Mouse (Mus musculus) hindlimb bud, embryonic 11.5 days (tissue): ENCODE measurements around the gene Map4k3.
A peak's percentile ranks its signal among the peaks of the same experiment; 100 is the strongest.

Source experiments
- DNase-seq: peaks from one replicate; pipeline ENCODE4 v3.0.0-alpha.2; 2012; ENCODE audit warnings: low read depth, low spot score; ENCODE audit errors: extremely low spot score

The Map4k3 gene

GRCm38 (mm10) chr17:80686066-80686465 is 42.2 kb downstream of the Map4k3 start:
- DNase-seq = no peak

GRCm38 (mm10) chr17:80683821-80684576 is 44.3 kb downstream of the Map4k3 start:
- no peak for DNase-seq

- DNase-seq = no peak
Measured at GRCm38 (mm10) chr17:80683041-80683440, 45.2 kb downstream of the Map4k3 start.

GRCm38 (mm10) chr17:80678190-80678589 is 50.1 kb downstream of the Map4k3 start:
- DNase-seq = no peak

- no peak for DNase-seq
Measured at GRCm38 (mm10) chr17:80676859-80677535, 51.3 kb downstream of the Map4k3 start.

GRCm38 (mm10) chr17:80676211-80676610 is 52.1 kb downstream of the Map4k3 start:
- DNase-seq = no peak

GRCm38 (mm10) chr17:80670395-80670794 is 57.9 kb downstream of the Map4k3 start:
- DNase-seq = no peak

GRCm38 (mm10) chr17:80663623-80664022 is 64.7 kb downstream of the Map4k3 start:
- no peak for DNase-seq

GRCm38 (mm10) chr17:80662836-80663620 is 65.3 kb downstream of the Map4k3 start:
- DNase-seq = peak; percentile 28

- no peak for DNase-seq
Measured at GRCm38 (mm10) chr17:80661896-80662295, 66.4 kb downstream of the Map4k3 start.

GRCm38 (mm10) chr17:80660707-80661380 is 67.4 kb downstream of the Map4k3 start:
- DNase-seq = no peak

- no peak for DNase-seq
Measured at GRCm38 (mm10) chr17:80660234-80660633, 68.1 kb downstream of the Map4k3 start.

GRCm38 (mm10) chr17:80659821-80660220 is 68.5 kb downstream of the Map4k3 start:
- no peak for DNase-seq

GRCm38 (mm10) chr17:80654323-80654722 is 74.0 kb downstream of the Map4k3 start:
- no peak for DNase-seq

GRCm38 (mm10) chr17:80652740-80653139 is 75.5 kb downstream of the Map4k3 start:
- DNase-seq = no peak

- no peak for DNase-seq
Measured at GRCm38 (mm10) chr17:80646843-80647242, 81.4 kb downstream of the Map4k3 start.

GRCm38 (mm10) chr17:80646131-80646530 is 82.2 kb downstream of the Map4k3 start:
- no peak for DNase-seq

GRCm38 (mm10) chr17:80645694-80646034 is 82.6 kb downstream of the Map4k3 start:
- no peak for DNase-seq

GRCm38 (mm10) chr17:80644983-80645693 is 83.1 kb downstream of the Map4k3 start:
- DNase-seq = no peak

GRCm38 (mm10) chr17:80644567-80644966 is 83.7 kb downstream of the Map4k3 start:
- DNase-seq = no peak

- no peak for DNase-seq
Measured at GRCm38 (mm10) chr17:80638121-80638520, 90.2 kb downstream of the Map4k3 start.
